Mouse (Mus musculus) MEL (cell line): Measurements from ENCODE around the gene Ecm2. TPM values are rescaled to one million over a fixed set of nuclear protein-coding genes. Genes with fewer than 3 reads are reported as not detected.

ENCODE experiments used
- DNase-seq: peaks from one replicate; pipeline ENCODE4 v3.0.0; 2011; ENCODE audit warnings: low read depth, low spot score
- H3K27ac ChIP-seq: 2 replicates; pipeline ENCODE4 v1.5.1; 2012; ENCODE audit warnings: low read depth, mild to moderate bottlenecking, control low read depth, low read length, moderate library complexity; ENCODE audit not compliant: control insufficient read depth
- H3K27me3 ChIP-seq, 2 experiments: fragments of 150-350 bp in 1 of 2; sonication (generic) in 1 of 2; 2 replicates each; pipeline ENCODE4 v1.6.1; 2012; ENCODE audit warnings: low read length in 2 of 2, mild to moderate bottlenecking in 2 of 2, improper control_type of control experiment in 1 of 2, moderate library complexity in 1 of 2; ENCODE audit not compliant: insufficient read depth in 2 of 2, control insufficient read depth in 1 of 2
- H3K36me3 ChIP-seq, 2 experiments: 2 replicates each; pipeline ENCODE4 v1.6.1; 2012 to 2014; ENCODE audit warnings: low read length in 2 of 2, improper control_type of control experiment in 1 of 2, inconsistent platforms in 1 of 2, mild to moderate bottlenecking in 1 of 2; ENCODE audit not compliant: insufficient read depth in 2 of 2, control insufficient read depth in 1 of 2
- H3K4me1 ChIP-seq, 2 experiments: fragments of 150-350 bp in 1 of 2; sonication (generic) in 1 of 2; 2 replicates each; pipeline ENCODE4 v1.6.1; 2012; ENCODE audit warnings: low read length in 2 of 2, improper control_type of control experiment in 1 of 2, mild to moderate bottlenecking in 1 of 2; ENCODE audit not compliant: insufficient read depth in 2 of 2, control insufficient read depth in 1 of 2
- H3K4me3 ChIP-seq, 2 experiments: fragments of 150-350 bp in 1 of 2; sonication (generic) in 1 of 2; 2 replicates each; pipeline ENCODE4 v1.5.1; 2012; ENCODE audit warnings: low read depth in 2 of 2, low read length in 2 of 2, mild to moderate bottlenecking in 2 of 2, moderate library complexity in 2 of 2, control low read depth in 1 of 2, improper control_type of control experiment in 1 of 2; ENCODE audit not compliant: control insufficient read depth in 1 of 2, insufficient read depth in 1 of 2
- H3K79me2 ChIP-seq: 2 replicates; pipeline ENCODE4 v1.6.1; 2012; ENCODE audit warnings: mild to moderate bottlenecking, low read length, moderate library complexity; ENCODE audit not compliant: control insufficient read depth, poor library complexity, insufficient read depth
- H3K9ac ChIP-seq: 2 replicates; pipeline ENCODE4 v1.6.1; 2012; ENCODE audit warnings: low read depth, mild to moderate bottlenecking, control low read depth, low read length, moderate library complexity; ENCODE audit not compliant: control insufficient read depth, poor library complexity, severe bottlenecking
- H3K9me3 ChIP-seq: fragments of 150-350 bp; sonication (generic); replicated peaks from 2 replicates; pipeline ENCODE4 v1.6.1; 2012; ENCODE audit warnings: mild to moderate bottlenecking, low read length, improper control_type of control experiment, moderate library complexity; ENCODE audit not compliant: insufficient read depth
- BHLHE40 ChIP-seq: IDR thresholded peaks from 2 replicates; pipeline ENCODE4 v1.6.1; 2012; ENCODE audit warnings: low read depth, mild to moderate bottlenecking, inconsistent platforms, low read length, improper control_type of control experiment, borderline replicate concordance
- CHD1 ChIP-seq: IDR thresholded peaks from 2 replicates; pipeline ENCODE4 v1.6.1; 2012; ENCODE audit warnings: low read depth, mild to moderate bottlenecking, inconsistent platforms, low read length, improper control_type of control experiment
- CHD2 ChIP-seq: IDR thresholded peaks from 2 replicates; pipeline ENCODE4 v1.6.1; 2011; ENCODE audit warnings: low read length, improper control_type of control experiment
- CTCF ChIP-seq, 3 experiments: IDR thresholded peaks in 2 of 3; conservative IDR thresholded peaks in 1 of 3; 2 replicates each; pipeline ENCODE4 v1.5.1; 2011 to 2012; ENCODE audit warnings: low read length in 3 of 3, low read depth in 2 of 3, mild to moderate bottlenecking in 2 of 3, improper control_type of control experiment in 1 of 3, inconsistent platforms in 1 of 3, mixed read lengths in 1 of 3, moderate library complexity in 1 of 3; ENCODE audit not compliant: control insufficient read depth in 1 of 3, insufficient read depth in 1 of 3, poor library complexity in 1 of 3, severe bottlenecking in 1 of 3
- GABPA ChIP-seq: IDR thresholded peaks from 2 replicates; pipeline ENCODE4 v1.6.1; 2012; ENCODE audit warnings: low read depth, mild to moderate bottlenecking, inconsistent platforms, low read length, improper control_type of control experiment, moderate library complexity
- GATA1 ChIP-seq: IDR thresholded peaks from 2 replicates; pipeline ENCODE4 v1.6.1; 2011; ENCODE audit warnings: low read depth, low read length, improper control_type of control experiment
- MAFK ChIP-seq: IDR thresholded peaks from 2 replicates; pipeline ENCODE4 v1.6.1; 2011; ENCODE audit warnings: low read depth, mild to moderate bottlenecking, low read length, improper control_type of control experiment, borderline replicate concordance
- MAX ChIP-seq: IDR thresholded peaks from 2 replicates; pipeline ENCODE4 v1.6.1; 2011; ENCODE audit warnings: low read length, improper control_type of control experiment
- MAZ ChIP-seq: IDR thresholded peaks from 2 replicates; pipeline ENCODE4 v1.6.1; 2012; ENCODE audit warnings: low read depth, mild to moderate bottlenecking, inconsistent platforms, low read length, improper control_type of control experiment
- MEF2A ChIP-seq: IDR thresholded peaks from 2 replicates; pipeline ENCODE4 v1.6.1; 2014; ENCODE audit warnings: low read depth, mild to moderate bottlenecking, inconsistent platforms, low read length, improper control_type of control experiment; ENCODE audit not compliant: poor library complexity, insufficient replicate concordance, severe bottlenecking; ENCODE audit errors: extremely low read depth
- MXI1 ChIP-seq: IDR thresholded peaks from 2 replicates; pipeline ENCODE4 v1.6.1; 2011; ENCODE audit warnings: mild to moderate bottlenecking, low read depth, low read length, improper control_type of control experiment
- MYB ChIP-seq: IDR thresholded peaks from 2 replicates; pipeline ENCODE4 v1.6.1; 2011; ENCODE audit warnings: mild to moderate bottlenecking, low read depth, low read length, improper control_type of control experiment
- NRF1 ChIP-seq: IDR thresholded peaks from 2 replicates; pipeline ENCODE4 v1.6.1; 2014; ENCODE audit warnings: low read depth, mild to moderate bottlenecking, inconsistent platforms, low read length, improper control_type of control experiment, moderate library complexity; ENCODE audit not compliant: poor library complexity, insufficient read depth, severe bottlenecking
- POLR2AphosphoS2 ChIP-seq: IDR thresholded peaks from 2 replicates; pipeline ENCODE4 v1.6.1; 2011; ENCODE audit warnings: low read length, improper control_type of control experiment
- POLR2AphosphoS5 ChIP-seq: IDR thresholded peaks from 2 replicates; pipeline ENCODE4 v1.6.1; 2012; ENCODE audit warnings: low read depth, borderline replicate concordance, mild to moderate bottlenecking, inconsistent platforms, low read length, moderate library complexity, mixed read lengths
- SIN3A ChIP-seq: IDR thresholded peaks from 2 replicates; pipeline ENCODE4 v1.6.1; 2012; ENCODE audit warnings: low read length, improper control_type of control experiment, inconsistent platforms
- TAL1 ChIP-seq: IDR thresholded peaks from 2 replicates; pipeline ENCODE4 v1.6.1; 2012; ENCODE audit warnings: mild to moderate bottlenecking, inconsistent platforms, low read length, moderate library complexity, mixed read lengths
- TBP ChIP-seq: IDR thresholded peaks from 2 replicates; pipeline ENCODE4 v1.8.0; 2011; ENCODE audit warnings: low read depth, low read length, improper control_type of control experiment
- TCF12 ChIP-seq: IDR thresholded peaks from 2 replicates; pipeline ENCODE4 v1.6.1; 2014; ENCODE audit warnings: low read depth, mild to moderate bottlenecking, inconsistent platforms, low read length, improper control_type of control experiment, moderate library complexity
- USF1 ChIP-seq: IDR thresholded peaks from 2 replicates; pipeline ENCODE4 v1.6.1; 2014; ENCODE audit warnings: low read depth, mild to moderate bottlenecking, inconsistent platforms, low read length, improper control_type of control experiment, moderate library complexity
- USF2 ChIP-seq, 2 experiments: IDR thresholded peaks; 2 replicates each; pipeline ENCODE4 v1.6.1; 2011 to 2012; ENCODE audit warnings: improper control_type of control experiment in 2 of 2, low read length in 2 of 2, borderline replicate concordance in 1 of 2, inconsistent platforms in 1 of 2, low read depth in 1 of 2, mild to moderate bottlenecking in 1 of 2; ENCODE audit not compliant: insufficient read depth in 1 of 2
- ZKSCAN1 ChIP-seq: IDR thresholded peaks from 2 replicates; pipeline ENCODE4 v1.6.1; 2012; ENCODE audit warnings: low read depth, mild to moderate bottlenecking, inconsistent platforms, low read length, improper control_type of control experiment, moderate library complexity
- ZNF384 ChIP-seq: IDR thresholded peaks from 2 replicates; pipeline ENCODE4 v1.6.1; 2012; ENCODE audit warnings: low read depth, mild to moderate bottlenecking, inconsistent platforms, low read length, improper control_type of control experiment
- polyA plus RNA-seq, 2 experiments: library from polyadenylated mRNA; stranded (reverse) in 1 of 2; unstranded in 1 of 2; fragments of >175 nt in 1 of 2; fragments of >200 nt in 1 of 2; gene quantifications; 2 replicates each; pipeline versions ENCODE4 v1.2.1 to v1.2.4; 2012; ENCODE audit warnings: low replicate concordance in 2 of 2, low read depth in 1 of 2; ENCODE audit not compliant: insufficient read length in 2 of 2, insufficient read depth in 1 of 2, missing spikeins in 1 of 2
- total RNA-seq: library from RNA; depleted of rRNA; stranded (reverse); fragments of 300-350 nt; gene quantifications from 2 replicates; pipeline ENCODE4 v1.2.3, GENCODE M21; 2012

Gene Ecm2
- total and polyA plus RNA-seq, 3 experiments, result 0.04 to 0.08 TPM; not detected in 1

DNA sequence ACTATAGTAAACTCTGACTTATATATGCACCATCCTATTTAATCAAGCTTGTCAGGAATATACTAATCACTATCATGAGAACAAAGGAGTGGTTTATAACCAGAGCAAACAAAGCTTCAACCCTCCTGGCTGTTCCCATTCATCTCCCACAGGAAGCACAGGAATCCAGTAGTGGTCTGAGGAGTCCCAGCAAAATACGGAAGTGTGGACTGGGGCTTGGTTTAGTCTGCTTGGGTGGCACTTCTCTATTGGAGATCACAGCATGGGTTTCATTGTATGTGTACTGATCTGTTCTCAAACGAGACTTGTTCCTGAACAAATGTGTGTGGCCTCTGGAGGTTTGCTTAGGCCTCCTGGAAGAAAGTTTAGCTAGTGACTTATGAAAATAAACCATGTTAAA lies 14.2 kb downstream of the Ecm2 start:
- H3K27ac ChIP-seq, result no peak overlapping the region
- H3K4me1 ChIP-seq, result no peaks in the 10 kb centered on the region
- H3K36me3 ChIP-seq, result no peaks in the 10 kb centered on the region
- no peaks in the 10 kb centered on the region for H3K9me3 ChIP-seq
- H3K9ac ChIP-seq, result no peak overlapping the region
- no peak overlapping the region for H3K4me3 ChIP-seq
- no peaks in the 10 kb centered on the region for H3K27me3 ChIP-seq
- TF ChIP-seq CTCF (IDR thresholded peaks at IDR 0.05 in 2 of 3, conservative IDR thresholded peaks at IDR 0.05 in 1 of 3; ENCODE audit: control insufficient read depth in 1 of 3, insufficient read depth in 1 of 3, low read depth in 2 of 3, low read length in 3 of 3, poor library complexity in 1 of 3, severe bottlenecking in 1 of 3) (no peak), MXI1 (no peak), NRF1 (no peak), ZKSCAN1 (no peak), GABPA (no peak), MAZ (no peak), SIN3A (no peak), TAL1 (no peak)
- no peaks in the 10 kb centered on the region for H3K79me2 ChIP-seq
- peak; percentile 10 for DNase-seq

DNA sequence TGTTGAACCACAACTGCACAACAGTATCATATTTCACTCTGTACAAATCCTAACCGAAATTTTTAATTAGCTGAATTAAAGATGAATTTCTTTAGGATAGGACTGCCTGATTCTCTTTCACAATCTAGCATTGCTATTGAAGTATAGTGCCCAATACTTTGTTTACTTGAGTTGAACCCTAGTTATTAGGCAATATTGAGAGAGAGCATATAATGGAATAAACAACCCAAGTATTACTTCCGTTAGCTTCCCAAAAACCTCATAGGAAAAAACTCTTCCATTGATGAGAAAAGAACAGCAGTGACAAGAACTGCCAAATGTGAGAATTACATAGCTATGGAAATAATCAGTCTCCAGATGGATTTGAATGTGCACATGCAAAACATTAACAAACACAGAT lies 21.6 kb downstream of the Ecm2 start:
- Histone ChIP-seq H3K79me2 (no peaks in the 10 kb centered on the region), H3K9me3 (no peaks in the 10 kb centered on the region), H3K4me3 (no peak overlapping the region), H3K27me3 (no peaks in the 10 kb centered on the region), H3K4me1 (no peaks in the 10 kb centered on the region), H3K36me3 (no peaks in the 10 kb centered on the region), H3K27ac (no peak overlapping the region), H3K9ac (no peak overlapping the region)
- DNase-seq, result no peak
- TF ChIP-seq BHLHE40, result no peak
- no peak for TF ChIP-seq POLR2AphosphoS2
- TF ChIP-seq MAFK, result no peak
- TF ChIP-seq TCF12, result no peak
- TF ChIP-seq ZKSCAN1, result no peak
- no peak for TF ChIP-seq USF2 (IDR thresholded peaks at IDR 0.05; ENCODE audit: borderline replicate concordance in 1 of 2, insufficient read depth in 1 of 2, low read depth in 1 of 2, low read length in 2 of 2)
- TF ChIP-seq USF1, result no peak
- TF ChIP-seq CHD2, result no peak
- no peak for TF ChIP-seq MYB
- no peak for TF ChIP-seq MEF2A
- TF ChIP-seq CHD1, result no peak
- TF ChIP-seq GATA1, result no peak
- no peak for TF ChIP-seq NRF1
- TF ChIP-seq TAL1, result no peak
- TF ChIP-seq MXI1, result no peak
- no peak for TF ChIP-seq POLR2AphosphoS5
- no peak for TF ChIP-seq TBP
- TF ChIP-seq ZNF384, result no peak
- TF ChIP-seq MAX, result no peak
